Mouse (Mus musculus): ENCODE measurements around the gene Elac2. TPM values are rescaled to one million over a fixed set of nuclear protein-coding genes. Genes with fewer than 3 reads are reported as not detected.

Gene Elac2
- total and polyA plus RNA-seq, 3 experiments: 73.1 to 112 (median 90.4) TPM

DNA sequence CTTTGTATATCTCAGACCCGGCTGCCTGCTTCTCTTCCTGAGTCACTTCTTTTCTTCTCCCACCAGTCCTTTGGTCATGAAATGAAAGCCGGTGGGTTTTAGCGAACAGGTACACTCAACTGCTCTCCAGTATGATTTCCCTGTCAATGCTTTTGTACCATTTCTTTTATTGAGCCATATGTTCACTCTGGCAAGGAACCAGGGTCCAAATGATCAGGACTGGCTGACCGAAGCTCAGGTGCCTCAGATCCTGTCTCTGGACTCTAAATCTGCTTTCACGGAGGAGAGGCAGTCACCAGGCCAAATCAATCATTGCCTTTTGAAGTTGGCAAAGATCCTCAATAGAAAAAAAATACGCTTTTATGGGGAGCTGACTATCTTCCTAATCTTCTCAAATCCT lies 61.7 kb downstream of the Elac2 start:
- H3K9ac ChIP-seq (ENCODE audit: control insufficient read depth, low read depth, low read length, poor library complexity, severe bottlenecking): no peak overlapping the region
- TF ChIP-seq BHLHE40 (IDR thresholded peaks at IDR 0.05; ENCODE audit: borderline replicate concordance, low read depth, low read length) (no peak), KAT2A (conservative IDR thresholded peaks at IDR 0.05; ENCODE audit: low read depth, low read length) (no peak), RCOR1 (IDR thresholded peaks at IDR 0.05; ENCODE audit: low read depth, low read length) (no peak), NRF1 (IDR thresholded peaks at IDR 0.05; ENCODE audit: insufficient read depth, low read depth, low read length, poor library complexity, severe bottlenecking) (no peak), CHD1 (IDR thresholded peaks at IDR 0.05; ENCODE audit: low read depth, low read length) (no peak), GABPA (IDR thresholded peaks at IDR 0.05; ENCODE audit: low read depth, low read length) (no peak), POLR2AphosphoS5 (IDR thresholded peaks at IDR 0.05; ENCODE audit: borderline replicate concordance, low read depth, low read length) (no peak), USF2 (IDR thresholded peaks at IDR 0.05; ENCODE audit: borderline replicate concordance in 1 of 2, insufficient read depth in 1 of 2, low read depth in 1 of 2, low read length in 2 of 2) (no peak), MAFK (IDR thresholded peaks at IDR 0.05; ENCODE audit: borderline replicate concordance, low read depth, low read length) (no peak), TBP (IDR thresholded peaks at IDR 0.05; ENCODE audit: low read depth, low read length) (no peak), MYB (IDR thresholded peaks at IDR 0.05; ENCODE audit: low read depth, low read length) (no peak), POLR2A (IDR thresholded peaks at IDR 0.05; ENCODE audit: control insufficient read depth in 1 of 2, insufficient read depth in 1 of 2, low read depth in 1 of 2, low read length in 2 of 2, poor library complexity in 1 of 2) (no peak)
- no peak overlapping the region for H3K27ac ChIP-seq (ENCODE audit: control insufficient read depth, low read depth, low read length)
- H3K36me3 ChIP-seq (ENCODE audit: control insufficient read depth in 1 of 2, insufficient read depth in 2 of 2, low read length in 2 of 2): no peaks in the 10 kb centered on the region
- no peaks in the 10 kb centered on the region for H3K9me3 ChIP-seq (replicated peaks; ENCODE audit: insufficient read depth, low read length)
- no peaks in the 10 kb centered on the region for H3K79me2 ChIP-seq (ENCODE audit: control insufficient read depth, insufficient read depth, low read length, poor library complexity)
- no peak for DNase-seq (ENCODE audit: low read depth, low spot score)
- no peaks in the 10 kb centered on the region for H3K27me3 ChIP-seq (ENCODE audit: control insufficient read depth in 1 of 2, insufficient read depth in 2 of 2, low read length in 2 of 2)
- no peak overlapping the region for H3K4me3 ChIP-seq (ENCODE audit: control insufficient read depth in 1 of 2, insufficient read depth in 1 of 2, low read depth in 2 of 2, low read length in 2 of 2)
- no peaks in the 10 kb centered on the region for H3K4me1 ChIP-seq (ENCODE audit: control insufficient read depth in 1 of 2, insufficient read depth in 2 of 2, low read length in 2 of 2)

DNA sequence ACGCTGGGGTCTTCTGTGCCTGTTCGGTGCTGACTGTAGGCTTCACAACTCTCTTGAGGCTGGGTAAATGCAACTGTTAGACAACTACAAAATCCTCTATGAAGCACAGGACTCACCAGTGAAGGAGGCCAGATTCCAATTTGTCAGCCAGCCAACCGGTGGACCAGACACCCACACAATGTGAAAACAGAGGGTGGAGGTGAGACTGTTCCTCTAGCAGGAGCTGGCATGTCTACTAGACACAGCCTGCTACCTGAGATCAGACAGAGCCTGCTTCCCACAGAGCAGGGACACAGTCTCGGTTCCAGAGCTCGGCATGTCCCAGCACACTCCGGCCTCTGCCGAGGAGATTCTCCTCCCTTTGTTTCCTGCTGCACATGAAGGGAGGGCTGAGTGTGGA lies 70.3 kb downstream of the Elac2 start:
- H3K4me1 ChIP-seq (ENCODE audit: control insufficient read depth in 1 of 2, insufficient read depth in 2 of 2, low read length in 2 of 2): no peaks in the 10 kb centered on the region
- no peak overlapping the region for H3K4me3 ChIP-seq (ENCODE audit: control insufficient read depth in 1 of 2, insufficient read depth in 1 of 2, low read depth in 2 of 2, low read length in 2 of 2)
- TF ChIP-seq TAL1 (IDR thresholded peaks at IDR 0.05; ENCODE audit: low read length): no peak
- no peak for TF ChIP-seq GATA1 (IDR thresholded peaks at IDR 0.05; ENCODE audit: low read depth, low read length)
- no peak for TF ChIP-seq ZNF384 (IDR thresholded peaks at IDR 0.05; ENCODE audit: low read depth, low read length)
- TF ChIP-seq CTCF (IDR thresholded peaks at IDR 0.05 in 2 of 3, conservative IDR thresholded peaks at IDR 0.05 in 1 of 3; ENCODE audit: control insufficient read depth in 1 of 3, insufficient read depth in 1 of 3, low read depth in 2 of 3, low read length in 3 of 3, poor library complexity in 1 of 3, severe bottlenecking in 1 of 3): no peak
- TF ChIP-seq NELFE (IDR thresholded peaks at IDR 0.05; ENCODE audit: low read depth, low read length): no peak
- no peak for TF ChIP-seq MAZ (IDR thresholded peaks at IDR 0.05; ENCODE audit: low read depth, low read length)
- H3K79me2 ChIP-seq (ENCODE audit: control insufficient read depth, insufficient read depth, low read length, poor library complexity): no peaks in the 10 kb centered on the region
- H3K27ac ChIP-seq (ENCODE audit: control insufficient read depth, low read depth, low read length): no peak overlapping the region
- no peaks in the 10 kb centered on the region for H3K27me3 ChIP-seq (ENCODE audit: control insufficient read depth in 1 of 2, insufficient read depth in 2 of 2, low read length in 2 of 2)
- H3K9ac ChIP-seq (ENCODE audit: control insufficient read depth, low read depth, low read length, poor library complexity, severe bottlenecking): no peak overlapping the region
- DNase-seq (ENCODE audit: low read depth, low spot score): no peak
- H3K36me3 ChIP-seq (ENCODE audit: control insufficient read depth in 1 of 2, insufficient read depth in 2 of 2, low read length in 2 of 2): no peaks in the 10 kb centered on the region
- no peaks in the 10 kb centered on the region for H3K9me3 ChIP-seq (replicated peaks; ENCODE audit: insufficient read depth, low read length)

Data from MEL (cell line).